Comparison of ENCODE assay signal across 16 mouse cellular contexts in genomic region chr11:18631975-18632773, GRCm38 (mm10).
DNase-seq lines count a peak whose midpoint lies in the region; ATAC-seq and TF ChIP-seq lines count a peak whose summit lies in the region.
"Had no signal": no experiment of that assay in that cellular context is flagged by ENCODE, and none has a peak within 500 bp of the region (broad histone marks: within the 10 kb centered on the region; RNA-seq: fewer than 3 reads in every experiment).

No protein-coding gene starts in this region.

- in situ Hi-C loops in Patski (cut with MboI; ENCODE audit: low pct_unique_long_range_greater_than_20kb), result no loop called here

- no peaks in the 10 kb centered on the region for H3K36me3 ChIP-seq in heart, embryonic 12.5 days
- H3K36me3 ChIP-seq in midbrain, embryonic 11.5 days (ENCODE audit: control insufficient read depth, insufficient read depth, low read length), result no peaks in the 10 kb centered on the region
- H3K36me3 ChIP-seq in midbrain, embryonic 16.5 days (ENCODE audit: control insufficient read depth, insufficient read depth, low read length), result no peaks in the 10 kb centered on the region
- H3K36me3 ChIP-seq: embryonic facial prominence, embryonic 13.5 days; forebrain, embryonic 12.5 days; liver, embryonic 13.5 days; midbrain, embryonic 10.5 days had no signal

- POLR2A ChIA-PET in Patski (lab: Charles Lee), result interaction anchor here (2.1 kb wide), 1 partner anchor 10 kb away, joined by 10 read pairs; no protein-coding TSS in a partner anchor

- no peak overlapping the region for H3K4me3 ChIP-seq in heart, embryonic 12.5 days
- no peak overlapping the region for H3K4me3 ChIP-seq in midbrain, embryonic 11.5 days (ENCODE audit: low read depth, low read length)
- H3K4me3 ChIP-seq in midbrain, embryonic 16.5 days (ENCODE audit: low read depth, low read length), result no peak overlapping the region
- H3K4me3 ChIP-seq: embryonic facial prominence, embryonic 13.5 days; forebrain, embryonic 12.5 days; layer of hippocampus, adult 2 months; liver, embryonic 13.5 days; midbrain, embryonic 10.5 days had no signal

- no peak overlapping the region for H3K27ac ChIP-seq in heart, embryonic 12.5 days (ENCODE audit: poor library complexity, severe bottlenecking)
- H3K27ac ChIP-seq in midbrain, embryonic 11.5 days (ENCODE audit: low read depth, low read length), result no peak overlapping the region
- no peak overlapping the region for H3K27ac ChIP-seq in midbrain, embryonic 16.5 days (ENCODE audit: low read length)
- H3K27ac ChIP-seq: embryonic facial prominence, embryonic 13.5 days; forebrain, embryonic 12.5 days; layer of hippocampus, adult 2 months; liver, embryonic 13.5 days; midbrain, embryonic 10.5 days had no signal

- no peak for ATAC-seq in heart, embryonic 12.5 days (ENCODE audit: insufficient number of reproducible peaks, low FRiP score)
- ATAC-seq in midbrain, embryonic 11.5 days (ENCODE audit: low FRiP score), result no peak
- no peak for ATAC-seq in midbrain, embryonic 16.5 days
- ATAC-seq in Patski, result peak; percentile 60
- peak; percentile 92 for ATAC-seq in megakaryocyte progenitor cell, adult 5-6 weeks (replicated peaks; ENCODE audit: poor library complexity)
- ATAC-seq: intestine, embryonic 16.5 days had no signal

- H3K4me1 ChIP-seq in heart, embryonic 12.5 days (replicated peaks), result no peaks in the 10 kb centered on the region
- H3K4me1 ChIP-seq in midbrain, embryonic 11.5 days (ENCODE audit: control insufficient read depth, insufficient read depth, low read length), result no peaks in the 10 kb centered on the region
- H3K4me1 ChIP-seq in midbrain, embryonic 16.5 days (ENCODE audit: control insufficient read depth, insufficient read depth, low read length), result no peaks in the 10 kb centered on the region
- H3K4me1 ChIP-seq: embryonic facial prominence, embryonic 13.5 days; forebrain, embryonic 12.5 days; liver, embryonic 13.5 days; midbrain, embryonic 10.5 days had no signal

- no peaks in the 10 kb centered on the region for H3K27me3 ChIP-seq in heart, embryonic 12.5 days (replicated peaks)
- no peaks in the 10 kb centered on the region for H3K27me3 ChIP-seq in midbrain, embryonic 11.5 days (ENCODE audit: control insufficient read depth, insufficient read depth, low read length)
- H3K27me3 ChIP-seq in midbrain, embryonic 16.5 days (ENCODE audit: control insufficient read depth, insufficient read depth, low read depth, low read length), result no peaks in the 10 kb centered on the region
- no peaks in the 10 kb centered on the region for H3K27me3 ChIP-seq in Patski
- H3K27me3 ChIP-seq: embryonic facial prominence, embryonic 13.5 days; forebrain, embryonic 12.5 days; liver, embryonic 13.5 days had no signal

- DNase-seq in heart, adult 11 months, result peak; percentile 83
- peak; percentile 64 for DNase-seq in midbrain, embryonic 11.5 days (ENCODE audit: low spot score, missing footprints)
- peak; percentile 34 for DNase-seq in Patski (ENCODE audit: low read depth, low spot score)
- DNase-seq in heart, adult 18-20 months, result no peak
- no peak for DNase-seq in frontal cortex, adult 2 months (ENCODE audit: extremely low spot score in 1 of 2, low spot score in 1 of 2)
- DNase-seq: gastrocnemius, postnatal 25 days; liver, embryonic 13.5 days; spleen, adult 18-20 months had no signal

- no peak overlapping the region for H3K9ac ChIP-seq in heart, embryonic 12.5 days
- no peak overlapping the region for H3K9ac ChIP-seq in midbrain, embryonic 11.5 days (ENCODE audit: low read length)
- no peak overlapping the region for H3K9ac ChIP-seq in midbrain, embryonic 16.5 days (ENCODE audit: low read depth, low read length)
- H3K9ac ChIP-seq: embryonic facial prominence, embryonic 13.5 days; forebrain, embryonic 12.5 days; liver, embryonic 13.5 days had no signal

- CTCF ChIA-PET in Patski (lab: Charles Lee), result interaction anchor here (1.1 to 1.4 kb wide), 3 partner anchors 9 to 12 kb away, joined by 3 to 5 read pairs (median 4); no protein-coding TSS in a partner anchor

- H3K9me3 ChIP-seq in heart, embryonic 12.5 days (replicated peaks), result no peaks in the 10 kb centered on the region
- no peaks in the 10 kb centered on the region for H3K9me3 ChIP-seq in midbrain, embryonic 11.5 days (ENCODE audit: control insufficient read depth, low read length)
- no peaks in the 10 kb centered on the region for H3K9me3 ChIP-seq in midbrain, embryonic 16.5 days (replicated peaks; ENCODE audit: control insufficient read depth, low read length, poor library complexity, severe bottlenecking)
- H3K9me3 ChIP-seq: embryonic facial prominence, embryonic 13.5 days; forebrain, embryonic 12.5 days; liver, embryonic 13.5 days; midbrain, embryonic 10.5 days had no signal

- 71% methylated on average over 5 of the region's 5 CpGs for WGBS in heart, embryonic 12.5 days
- 75% methylated on average over 5 of the region's 5 CpGs for WGBS in midbrain, embryonic 11.5 days
- 56% methylated on average over 5 of the region's 5 CpGs for WGBS in midbrain, embryonic 16.5 days

- no peak overlapping the region for H3K4me2 ChIP-seq in heart, embryonic 12.5 days
- H3K4me2 ChIP-seq in midbrain, embryonic 11.5 days, result no peak overlapping the region
- no peak overlapping the region for H3K4me2 ChIP-seq in midbrain, embryonic 16.5 days (ENCODE audit: low read length)
- H3K4me2 ChIP-seq: embryonic facial prominence, embryonic 13.5 days; forebrain, embryonic 12.5 days; liver, embryonic 13.5 days had no signal

- TF ChIP-seq CTCF in Patski (IDR thresholded peaks at IDR 0.05), result no peak

Comparison
In these comparisons a context has a peak if more than half of its experiments do, and no peak if none do; other contexts are left out.
1. DNase-seq: peak in heart, adult 11 months (single experiment), midbrain, embryonic 11.5 days (single experiment) and Patski (single experiment); none in heart, adult 18-20 months (0 of 2) and frontal cortex, adult 2 months (0 of 2).
2. ATAC-seq: peak in Patski (single experiment) and megakaryocyte progenitor cell, adult 5-6 weeks (single experiment); none in heart, embryonic 12.5 days (single experiment), midbrain, embryonic 11.5 days (single experiment) and midbrain, embryonic 16.5 days (single experiment).